Mouse (Mus musculus): ENCODE data around the gene Glt6d1. TPM values are rescaled to one million over a fixed set of nuclear protein-coding genes. Genes with fewer than 3 reads are reported as not detected.

Glt6d1 gene
- polyA plus RNA-seq, 1 experiment from 2014 or later, result not detected

GRCm38 (mm10) chr2:25767764-25768163, 47.9 kb downstream of the Glt6d1 start:
- ATAC-seq (ENCODE audit: insufficient number of reproducible peaks, low FRiP score, low TSS enrichment, low read depth) (no peak), DNase-seq (ENCODE audit: low spot score) (no peak)
- H3K4me2 ChIP-seq (ENCODE audit: low read depth, severe bottlenecking), result no peak overlapping the region
- H3K27ac ChIP-seq (replicated peaks; ENCODE audit: low read depth, low read length), result no peak overlapping the region
- H3K27me3 ChIP-seq (ENCODE audit: control insufficient read depth, insufficient read depth, low read length), result no peaks in the 10 kb centered on the region
- no peak overlapping the region for H3K9ac ChIP-seq (ENCODE audit: low read length)
- no peaks in the 10 kb centered on the region for H3K36me3 ChIP-seq (ENCODE audit: control insufficient read depth, insufficient read depth, low read length)
- H3K4me1 ChIP-seq (ENCODE audit: control insufficient read depth, insufficient read depth, low read length), result no peaks in the 10 kb centered on the region
- WGBS, result 82% methylated on average over 4 of the region's 4 CpGs
- no peak overlapping the region for H3K4me3 ChIP-seq (ENCODE audit: low read depth, low read length)
- H3K9me3 ChIP-seq (ENCODE audit: control insufficient read depth, low read length), result no peaks in the 10 kb centered on the region

- WGBS, result 42% methylated on average over 2 of the region's 2 CpGs
- ATAC-seq (ENCODE audit: insufficient number of reproducible peaks, low FRiP score, low TSS enrichment, low read depth) (no peak), DNase-seq (ENCODE audit: low spot score) (no peak)
- Histone ChIP-seq H3K4me2 (ENCODE audit: low read depth, severe bottlenecking) (no peak within 1 kb of the TSS), H3K27ac (replicated peaks; ENCODE audit: low read depth, low read length) (no peak within 1 kb of the TSS), H3K9me3 (ENCODE audit: control insufficient read depth, low read length) (no peaks in the 10 kb centered on the region), H3K4me1 (ENCODE audit: control insufficient read depth, insufficient read depth, low read length) (no peaks in the 10 kb centered on the region), H3K27me3 (ENCODE audit: control insufficient read depth, insufficient read depth, low read length) (no peaks in the 10 kb centered on the region), H3K9ac (ENCODE audit: low read length) (no peak within 1 kb of the TSS), H3K4me3 (ENCODE audit: low read depth, low read length) (no peak within 1 kb of the TSS), H3K36me3 (ENCODE audit: control insufficient read depth, insufficient read depth, low read length) (no peaks in the 10 kb centered on the region)
Observed at GRCm38 (mm10) chr2:25765269-25765668, 50.4 kb downstream of the Glt6d1 start, which contains the start of gene Lcn3. Gene Lcn3 (plus strand): TSS chr2:25765569.

- Histone ChIP-seq H3K4me3 (ENCODE audit: low read depth, low read length) (no peak overlapping the region), H3K4me1 (ENCODE audit: control insufficient read depth, insufficient read depth, low read length) (no peaks in the 10 kb centered on the region), H3K9ac (ENCODE audit: low read length) (no peak overlapping the region), H3K9me3 (ENCODE audit: control insufficient read depth, low read length) (no peaks in the 10 kb centered on the region), H3K27ac (replicated peaks; ENCODE audit: low read depth, low read length) (no peak overlapping the region), H3K27me3 (ENCODE audit: control insufficient read depth, insufficient read depth, low read length) (no peaks in the 10 kb centered on the region), H3K36me3 (ENCODE audit: control insufficient read depth, insufficient read depth, low read length) (no peaks in the 10 kb centered on the region), H3K4me2 (ENCODE audit: low read depth, severe bottlenecking) (no peak overlapping the region)
- no peak for ATAC-seq (ENCODE audit: insufficient number of reproducible peaks, low FRiP score, low TSS enrichment, low read depth)
- 56% methylated on average over 4 of the region's 4 CpGs for whole genome bisulfite sequencing
- no peak for DNase-seq (ENCODE audit: low spot score)
Observed at GRCm38 (mm10) chr2:25758064-25758625, 57.5 kb downstream of the Glt6d1 start.

- Histone ChIP-seq H3K9ac (ENCODE audit: low read length) (no peak overlapping the region), H3K27me3 (ENCODE audit: control insufficient read depth, insufficient read depth, low read length) (no peaks in the 10 kb centered on the region), H3K27ac (replicated peaks; ENCODE audit: low read depth, low read length) (no peak overlapping the region), H3K9me3 (ENCODE audit: control insufficient read depth, low read length) (no peaks in the 10 kb centered on the region), H3K4me3 (ENCODE audit: low read depth, low read length) (no peak overlapping the region), H3K36me3 (ENCODE audit: control insufficient read depth, insufficient read depth, low read length) (no peaks in the 10 kb centered on the region), H3K4me2 (ENCODE audit: low read depth, severe bottlenecking) (no peak overlapping the region), H3K4me1 (ENCODE audit: control insufficient read depth, insufficient read depth, low read length) (no peaks in the 10 kb centered on the region)
- DNase-seq (ENCODE audit: low spot score) (no peak), ATAC-seq (ENCODE audit: insufficient number of reproducible peaks, low FRiP score, low TSS enrichment, low read depth) (no peak)
- 85% methylated on average over 1 of the region's 1 CpGs for WGBS
Observed at GRCm38 (mm10) chr2:25754201-25754600, 61.4 kb downstream of the Glt6d1 start.

Other genes with a start within 250 kb of the Glt6d1 start
- 3.1 and 7.0 TPM in 2 replicates for gene Mamdc4, start 241.0 kb downstream of the Glt6d1 start, polyA plus RNA-seq (2014; fragmentation: Nextera tagmentation; extraction: Ambion mirVana)
- gene Phpt1, start 240.6 kb downstream of the Glt6d1 start, polyA plus RNA-seq (2014; fragmentation: Nextera tagmentation; extraction: Ambion mirVana), result 161 and 162 TPM in 2 replicates
- 0.04 TPM in 1 of 2 replicates, not detected in the other for gene Ajm1, start 234.1 kb downstream of the Glt6d1 start, polyA plus RNA-seq (2014; fragmentation: Nextera tagmentation; extraction: Ambion mirVana)
- gene Rabl6, start 207.3 kb downstream of the Glt6d1 start, polyA plus RNA-seq (2014; fragmentation: Nextera tagmentation; extraction: Ambion mirVana), result 59.3 and 65.6 TPM in 2 replicates
- gene Ccdc183, start 198.2 kb downstream of the Glt6d1 start, polyA plus RNA-seq (2014; fragmentation: Nextera tagmentation; extraction: Ambion mirVana), result 0.15 and 0.16 TPM in 2 replicates
- 18.7 and 20.7 TPM in 2 replicates for gene Tmem141, start 193.8 kb downstream of the Glt6d1 start, polyA plus RNA-seq (2014; fragmentation: Nextera tagmentation; extraction: Ambion mirVana)
- 0.35 and 0.54 TPM in 2 replicates for gene Fcna, start 187.8 kb downstream of the Glt6d1 start, polyA plus RNA-seq (2014; fragmentation: Nextera tagmentation; extraction: Ambion mirVana)
- not detected in 2 replicates for gene Lcn8, start 162.7 kb downstream of the Glt6d1 start, polyA plus RNA-seq (2014; fragmentation: Nextera tagmentation; extraction: Ambion mirVana)
- gene Lcn5, start 157.9 kb downstream of the Glt6d1 start, polyA plus RNA-seq (2014; fragmentation: Nextera tagmentation; extraction: Ambion mirVana), result not detected in 2 replicates
- gene Lcn6, start 139.1 kb downstream of the Glt6d1 start, polyA plus RNA-seq (2014; fragmentation: Nextera tagmentation; extraction: Ambion mirVana), result not detected in 2 replicates
- not detected in 2 replicates for gene Lcn10, start 133.1 kb downstream of the Glt6d1 start, polyA plus RNA-seq (2014; fragmentation: Nextera tagmentation; extraction: Ambion mirVana)
- not detected in 2 replicates for gene Obp2a, start 115.8 kb downstream of the Glt6d1 start, polyA plus RNA-seq (2014; fragmentation: Nextera tagmentation; extraction: Ambion mirVana)
- 73.9 and 79.2 TPM in 2 replicates for gene Bmyc, start 109.1 kb downstream of the Glt6d1 start, polyA plus RNA-seq (2014; fragmentation: Nextera tagmentation; extraction: Ambion mirVana)
- not detected in 2 replicates for gene Obp2b, start 78.8 kb downstream of the Glt6d1 start, polyA plus RNA-seq (2014; fragmentation: Nextera tagmentation; extraction: Ambion mirVana)
- not detected in 2 replicates for gene Lcn3, start 50.3 kb downstream of the Glt6d1 start, polyA plus RNA-seq (2014; fragmentation: Nextera tagmentation; extraction: Ambion mirVana)
- not detected in 2 replicates for gene Lcn11, start 38.8 kb downstream of the Glt6d1 start, polyA plus RNA-seq (2014; fragmentation: Nextera tagmentation; extraction: Ambion mirVana)
- 0.37 and 0.60 TPM in 2 replicates for gene Gm13539, start 33.6 kb downstream of the Glt6d1 start, polyA plus RNA-seq (2014; fragmentation: Nextera tagmentation; extraction: Ambion mirVana)
- not detected in 2 replicates for gene Lcn9, start 7.3 kb upstream of the Glt6d1 start, polyA plus RNA-seq (2014; fragmentation: Nextera tagmentation; extraction: Ambion mirVana)
- not detected in 2 replicates for gene Sohlh1, start 31.4 kb upstream of the Glt6d1 start, polyA plus RNA-seq (2014; fragmentation: Nextera tagmentation; extraction: Ambion mirVana)
- 0.13 and 0.24 TPM in 2 replicates for gene Kcnt1, start 47.9 kb upstream of the Glt6d1 start, polyA plus RNA-seq (2014; fragmentation: Nextera tagmentation; extraction: Ambion mirVana)
- gene Camsap1, start 167.4 kb upstream of the Glt6d1 start, polyA plus RNA-seq (2014; fragmentation: Nextera tagmentation; extraction: Ambion mirVana), result 29.5 and 36.8 TPM in 2 replicates
- gene Ubac1, start 205.9 kb upstream of the Glt6d1 start, polyA plus RNA-seq (2014; fragmentation: Nextera tagmentation; extraction: Ambion mirVana), result 98.7 and 110 TPM in 2 replicates